Mouse (Mus musculus) 3134 (cell line): ENCODE measurements around the gene Nav3.
"Not testable (repeated sequence)": the region's sequence is repeated elsewhere in the genome, so short reads cannot be mapped to it uniquely, and the experiment has no call there.

ENCODE experiments used
- DNase-seq: peaks from one replicate; pipeline ENCODE4 v3.0.0-alpha.2; 2011; ENCODE audit warnings: low spot score; ENCODE audit not compliant: insufficient read length; ENCODE audit errors: extremely low read depth

Nav3 gene

DNA sequence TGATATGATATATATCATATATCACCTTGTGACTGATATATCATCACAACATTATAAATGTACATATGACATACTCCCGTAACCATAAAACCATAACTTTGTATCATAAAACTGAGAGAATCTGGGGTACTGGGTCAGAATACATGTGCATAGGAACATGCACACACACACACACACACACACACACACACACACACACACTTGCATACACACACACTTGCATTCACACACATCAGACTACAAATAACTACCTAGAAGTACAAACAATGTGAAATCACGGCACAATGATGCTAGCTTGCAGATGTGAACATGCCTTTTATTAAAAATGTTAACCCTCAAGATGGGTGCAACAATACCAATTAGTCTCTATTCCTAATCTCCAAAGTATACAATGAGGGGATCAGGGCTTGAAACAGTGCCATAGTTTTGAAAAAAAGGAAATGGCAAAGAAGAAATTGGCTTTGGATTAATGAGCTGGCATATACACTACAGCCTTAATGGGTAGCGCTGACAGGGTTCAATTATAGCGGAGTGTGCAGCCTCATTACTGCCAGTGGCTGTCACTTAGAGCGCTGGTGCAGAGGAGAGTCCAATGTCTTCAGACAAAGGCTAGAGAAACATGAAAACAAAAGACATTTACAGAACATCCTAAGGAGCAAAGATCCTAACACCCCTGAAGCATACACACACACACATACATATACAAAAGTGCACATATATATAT, 72.3 kb downstream of the Nav3 start:
- not testable (repeated sequence) for DNase-seq

DNA sequence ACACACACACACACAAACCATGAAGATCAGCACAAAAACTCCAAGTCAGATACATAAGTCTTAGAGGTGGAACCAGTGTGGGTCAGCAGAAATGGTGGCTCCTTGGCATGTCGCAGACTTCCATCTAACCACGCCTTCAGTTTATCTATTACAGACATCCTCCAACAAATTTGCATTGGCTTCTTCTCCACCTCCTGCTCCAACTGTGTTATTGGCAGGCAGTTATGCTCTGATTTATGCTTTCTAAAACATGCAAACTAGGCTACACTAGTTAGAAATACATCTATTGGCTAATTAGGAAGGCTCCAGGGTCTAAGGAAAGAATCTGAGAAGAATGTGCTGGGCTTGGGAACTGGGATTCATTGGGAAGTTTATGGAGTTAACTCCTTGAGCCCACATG, 75.2 kb downstream of the Nav3 start:
- DNase-seq: no peak

DNA sequence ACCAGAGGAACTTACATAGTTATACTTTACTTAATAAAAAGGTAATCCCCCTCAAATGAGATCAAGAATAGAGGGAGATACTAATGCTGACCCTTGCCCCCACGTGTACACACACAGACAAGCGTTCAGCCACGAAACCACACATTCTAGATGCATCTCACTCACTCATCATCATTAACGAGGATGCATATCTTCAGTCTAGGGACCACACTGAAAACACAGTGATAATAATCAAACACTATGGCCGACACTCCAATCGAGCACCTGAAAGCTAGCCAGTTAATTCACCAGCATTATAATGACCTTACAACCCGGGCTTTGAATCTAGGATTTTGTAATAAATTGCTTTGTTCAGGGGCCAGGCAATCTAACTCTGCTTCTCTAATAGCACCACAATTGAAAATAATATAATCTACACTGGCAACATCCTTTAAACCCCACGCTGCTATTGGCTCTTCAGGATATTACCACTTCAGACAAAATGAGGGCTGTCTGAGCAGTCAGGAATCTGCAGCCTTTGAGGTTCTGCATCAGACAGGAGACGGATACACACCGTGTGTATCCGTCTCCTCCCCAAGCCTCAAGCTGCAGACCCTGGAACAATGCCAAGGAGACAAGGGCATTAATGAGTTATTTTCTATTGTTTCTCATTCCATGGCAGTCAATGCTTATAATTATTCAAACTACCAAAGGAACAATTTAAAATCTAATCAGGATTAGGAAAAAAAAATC, 83.1 kb downstream of the Nav3 start:
- no peak for DNase-seq

DNA sequence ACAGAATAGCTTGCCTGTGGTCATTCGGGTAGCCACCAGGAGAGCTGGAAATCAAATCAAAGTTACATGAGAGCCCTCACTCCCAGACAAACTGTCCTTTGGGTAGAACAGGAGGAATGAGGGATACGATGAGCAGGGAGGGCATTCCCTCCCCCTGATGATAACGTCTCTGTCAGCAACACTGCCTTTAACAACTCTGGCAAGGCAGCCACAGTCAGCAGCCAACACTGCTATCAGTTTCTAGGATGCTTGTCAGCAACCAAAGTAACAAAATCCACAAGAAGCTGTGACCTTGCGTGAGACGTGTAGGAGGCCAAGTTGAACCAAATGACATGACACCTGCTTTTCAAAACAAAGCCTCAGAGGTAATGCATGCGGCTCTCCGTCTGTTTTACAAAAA, 103.9 kb downstream of the Nav3 start:
- no peak for DNase-seq

DNA sequence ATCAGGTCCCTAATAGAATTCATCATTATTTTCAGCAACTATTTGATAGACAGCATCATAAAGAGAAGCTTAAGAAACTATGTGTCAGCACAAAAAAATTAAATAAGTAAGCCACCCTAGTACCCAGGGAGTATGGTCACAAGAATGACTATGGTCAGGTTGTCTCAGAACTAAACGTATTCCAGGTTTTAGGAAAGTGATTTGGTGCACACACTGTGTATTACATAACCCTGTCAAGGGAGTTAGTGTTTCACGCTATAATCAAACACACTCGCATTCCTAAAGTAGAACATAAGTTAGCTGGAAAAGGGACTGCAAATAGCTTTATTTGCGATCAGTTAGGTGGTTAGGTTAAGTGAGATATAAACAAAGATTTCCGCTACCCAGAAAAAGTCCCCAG, 126.0 kb downstream of the Nav3 start:
- DNase-seq: no peak

DNA sequence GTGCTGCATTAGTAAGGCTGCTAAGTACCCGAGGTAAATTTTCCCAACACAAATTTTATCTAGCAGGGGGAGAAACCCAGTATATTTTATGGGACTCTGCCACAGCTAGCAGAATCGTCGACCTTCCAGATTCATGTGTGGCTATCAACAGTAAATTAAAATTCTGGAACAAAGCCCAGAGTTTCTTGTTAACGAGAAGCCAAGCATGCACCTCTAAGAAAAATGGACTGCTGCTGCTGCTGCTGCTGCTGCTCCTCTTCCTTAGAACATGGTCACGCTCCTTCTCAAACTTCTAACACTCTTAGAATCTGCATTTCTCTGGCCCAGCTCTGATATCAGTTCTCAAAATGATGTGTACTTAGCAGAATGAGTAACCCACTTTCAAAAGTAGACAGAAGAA, 126.4 kb downstream of the Nav3 start:
- DNase-seq: no peak

DNA sequence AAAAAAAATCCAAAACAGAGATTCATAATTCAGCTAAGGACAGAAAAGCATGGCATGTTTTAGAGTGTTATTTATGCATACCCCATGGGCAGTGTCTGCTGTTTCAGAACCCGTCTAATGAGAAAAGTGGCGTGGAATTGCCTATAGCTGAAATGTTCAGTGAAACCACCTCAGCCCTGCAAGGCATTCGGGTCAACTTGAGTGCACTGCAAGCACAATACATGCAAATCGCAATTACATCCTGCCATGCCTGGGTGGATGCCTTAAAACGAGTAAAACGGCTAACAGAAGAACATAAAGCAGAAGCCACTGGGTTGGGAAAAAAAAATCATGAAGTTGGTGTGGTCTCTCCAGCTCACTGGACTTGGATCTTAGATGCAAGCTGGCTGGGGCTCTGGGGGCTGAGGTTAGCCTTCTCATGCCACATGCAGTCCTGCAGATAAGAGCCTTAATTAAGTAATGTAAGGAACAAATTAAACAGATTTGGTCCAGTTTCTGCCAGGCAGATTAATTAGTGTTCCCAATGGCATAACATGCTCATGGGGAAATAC, 133.8 kb downstream of the Nav3 start:
- DNase-seq: no peak

DNA sequence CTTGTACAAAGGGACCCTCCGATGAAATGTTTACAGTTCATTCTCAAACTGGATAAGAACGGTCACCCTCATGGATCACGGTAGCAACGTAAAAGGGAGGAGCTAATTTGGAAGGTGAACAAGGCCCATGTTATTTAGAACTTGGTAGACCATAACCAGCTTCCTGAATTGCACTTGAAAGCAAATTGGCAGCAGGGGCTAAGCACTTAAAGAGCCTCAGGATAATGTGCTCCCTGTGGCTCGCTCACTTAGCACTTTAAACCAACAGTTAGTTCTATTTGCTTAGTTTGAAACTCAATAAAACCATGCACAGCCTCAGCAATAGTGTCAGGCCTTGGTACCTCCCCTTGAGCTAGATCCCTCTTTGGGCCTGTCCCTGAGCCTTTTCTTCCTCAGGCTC, 138.7 kb downstream of the Nav3 start:
- DNase-seq: no peak

DNA sequence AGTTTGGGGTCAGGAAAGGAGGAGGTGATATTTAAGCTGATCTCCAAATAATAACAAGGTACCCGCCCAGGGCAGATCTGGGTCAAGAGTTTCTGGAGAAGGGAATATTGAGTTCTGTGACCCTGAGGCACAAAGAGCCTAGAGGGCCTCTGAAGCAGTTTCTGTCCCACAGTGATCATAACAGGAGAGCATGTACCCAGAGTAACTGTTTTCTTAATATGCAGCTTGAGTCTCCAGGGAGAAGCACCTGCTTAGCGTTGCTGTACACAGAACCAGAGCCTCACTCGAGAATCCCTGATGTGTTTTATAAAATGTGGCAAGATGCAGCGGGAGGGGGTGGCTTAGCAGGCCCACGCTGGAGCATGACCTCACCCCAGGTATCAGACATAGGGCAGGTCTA, 141.5 kb downstream of the Nav3 start:
- DNase-seq: no peak

DNA sequence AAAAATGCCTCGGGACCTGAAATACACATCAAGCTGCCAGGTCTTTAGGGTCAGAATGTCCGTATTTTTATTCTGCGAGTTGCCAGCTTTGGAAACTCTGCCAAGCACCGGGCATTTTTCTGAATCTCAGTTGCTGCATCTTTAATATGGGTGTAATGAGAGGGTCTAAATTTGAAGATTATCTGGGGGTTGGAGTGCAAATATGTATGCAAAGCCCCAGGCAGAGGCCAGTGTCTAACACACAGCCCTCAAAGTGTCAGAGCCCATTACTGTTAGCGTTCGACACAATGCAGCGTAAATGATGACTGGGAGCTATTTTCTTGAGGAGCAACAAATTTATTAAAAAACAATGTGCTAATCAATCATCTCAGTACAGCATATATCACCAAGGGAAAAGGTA, 142.0 kb downstream of the Nav3 start:
- DNase-seq: no peak

DNA sequence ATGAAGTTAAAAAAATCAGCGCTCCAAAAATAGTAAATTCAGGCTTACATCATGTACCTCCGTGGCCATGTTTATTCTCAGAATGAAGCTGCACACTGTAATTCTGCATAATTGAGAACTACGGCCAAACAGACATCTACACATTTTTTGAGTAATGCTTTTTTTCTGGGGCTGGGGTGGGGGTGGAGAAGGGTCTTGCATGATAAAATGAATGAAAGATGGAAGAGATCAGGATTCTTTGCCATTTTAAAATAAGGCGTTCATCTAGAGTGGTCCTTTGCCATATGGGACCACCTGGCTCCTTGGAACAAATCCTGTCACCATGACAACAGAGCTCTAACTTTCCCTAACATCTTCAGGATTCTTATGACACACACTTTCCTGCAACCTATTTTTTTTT, 146.5 kb downstream of the Nav3 start:
- DNase-seq: no peak

DNA sequence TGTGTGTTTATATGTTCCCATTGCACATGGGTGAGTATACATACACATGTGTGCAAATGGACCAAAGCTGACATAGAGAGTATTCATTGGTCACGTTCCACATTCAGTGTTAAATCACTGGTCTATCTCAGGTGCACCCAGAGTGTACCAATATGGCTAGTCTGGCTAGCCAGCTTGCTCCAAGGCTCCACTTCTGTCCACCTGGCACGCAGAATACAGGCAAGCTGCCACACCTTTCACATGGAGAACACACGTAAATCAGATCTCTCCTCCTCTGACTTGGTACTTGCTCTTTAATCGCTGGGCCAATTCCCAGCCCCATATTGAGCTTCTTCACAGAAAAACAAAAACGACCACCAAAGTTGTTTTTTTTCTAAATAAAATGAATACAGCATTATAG, 150.4 kb downstream of the Nav3 start:
- DNase-seq: no peak

DNA sequence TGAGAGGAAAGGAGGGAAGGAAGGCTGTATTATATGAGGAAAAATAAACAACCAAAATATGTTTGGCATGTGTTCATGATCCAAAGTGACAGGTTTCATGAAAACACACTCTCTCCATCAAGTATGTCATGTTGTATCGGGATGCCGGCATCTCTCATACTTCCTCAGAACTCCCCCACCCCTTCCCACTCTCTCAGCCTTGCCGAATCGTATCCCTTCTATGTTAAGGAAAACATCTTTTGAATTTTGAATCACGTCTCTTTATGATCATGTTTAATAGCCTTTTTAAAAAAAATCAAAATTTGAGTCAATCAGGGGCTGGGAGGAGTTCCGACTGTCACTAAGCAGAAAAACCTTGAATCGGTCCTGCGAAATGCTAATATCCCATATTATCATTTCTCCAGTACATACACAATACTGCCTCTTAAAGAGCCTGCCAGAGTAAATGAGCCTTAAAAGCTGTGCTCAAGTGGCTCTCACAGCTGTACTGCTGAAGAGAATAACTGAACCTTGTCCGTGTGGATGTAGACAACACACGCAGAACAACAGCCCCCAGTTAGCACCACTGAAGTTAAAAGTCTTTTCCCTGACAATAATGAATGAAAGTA, 165.9 kb downstream of the Nav3 start:
- no peak for DNase-seq

DNA sequence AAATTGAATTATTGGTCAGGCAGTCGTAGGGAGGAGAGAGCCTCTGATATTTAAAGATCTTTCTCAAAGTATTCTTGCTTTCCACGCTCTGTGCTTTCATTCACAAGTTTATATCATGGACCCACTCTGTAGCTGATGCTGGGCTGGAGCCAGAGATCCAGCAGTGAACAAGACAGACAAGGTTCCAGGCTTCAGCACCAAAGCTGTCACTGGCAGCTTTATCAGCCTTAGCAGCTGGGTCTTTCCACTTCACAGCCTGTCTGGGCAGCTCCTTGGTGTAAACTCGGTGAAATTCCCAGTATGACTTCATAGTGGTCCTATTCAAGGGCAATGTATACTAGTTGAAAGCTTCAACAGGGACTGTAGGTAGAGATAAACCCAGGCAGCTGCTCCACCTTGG, 172.1 kb downstream of the Nav3 start:
- no peak for DNase-seq

DNA sequence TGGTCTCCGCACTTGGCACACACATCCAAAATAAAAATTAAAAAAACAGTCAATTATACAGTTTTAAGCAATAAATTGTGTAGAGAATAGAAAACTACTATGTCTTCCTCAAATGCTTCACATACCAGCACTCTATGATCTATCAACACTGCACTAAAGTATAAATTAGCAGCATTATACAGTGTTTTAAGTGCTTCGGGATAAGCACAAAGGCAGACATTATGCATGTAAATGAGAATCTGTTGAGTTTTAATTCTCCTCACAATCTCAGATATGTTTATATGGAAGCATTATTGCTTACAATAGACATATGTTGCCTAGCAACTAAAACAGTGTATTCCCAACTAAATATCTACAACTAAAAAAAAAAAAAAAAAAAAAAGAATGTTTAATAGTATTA, 183.2 kb downstream of the Nav3 start:
- DNase-seq: no peak

DNA sequence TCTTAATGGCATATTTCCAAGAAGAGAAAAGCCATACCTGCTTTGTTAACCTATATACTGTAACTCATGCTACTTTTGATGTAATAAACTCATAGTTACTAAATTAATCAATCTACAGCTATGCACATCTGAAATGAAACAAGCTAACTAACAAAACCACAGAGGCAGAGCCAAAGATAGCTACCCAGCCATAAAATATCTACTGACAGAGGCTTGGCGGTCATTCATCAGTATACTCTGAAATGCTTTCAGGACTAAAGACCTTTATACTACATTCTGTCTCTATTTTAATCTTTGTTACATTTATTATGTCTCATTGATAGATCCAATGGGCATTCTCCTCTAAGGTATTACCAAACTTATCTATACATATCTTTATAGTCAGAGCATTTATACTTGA, 185.4 kb downstream of the Nav3 start:
- DNase-seq: no peak

DNA sequence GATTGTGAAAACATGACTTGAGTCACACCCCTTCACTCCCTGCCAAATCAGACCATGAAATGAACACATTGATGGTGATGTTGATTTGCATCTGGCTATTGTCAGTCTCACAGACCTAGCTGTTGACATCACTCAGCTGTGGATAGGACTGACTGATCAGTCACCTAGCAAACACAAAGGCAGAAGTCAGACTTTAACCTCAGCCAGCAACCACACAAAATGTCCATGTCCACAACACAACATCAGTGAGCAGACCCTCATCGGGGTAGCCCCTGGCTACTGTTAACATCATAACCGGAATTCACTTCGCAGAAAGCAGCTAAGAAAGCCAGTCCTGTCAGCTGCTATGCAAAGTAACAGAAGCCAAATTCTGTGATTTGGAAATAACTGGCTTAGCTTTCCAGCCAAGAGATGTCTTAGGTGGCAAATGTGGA, 213.9 kb downstream of the Nav3 start:
- DNase-seq: no peak

DNA sequence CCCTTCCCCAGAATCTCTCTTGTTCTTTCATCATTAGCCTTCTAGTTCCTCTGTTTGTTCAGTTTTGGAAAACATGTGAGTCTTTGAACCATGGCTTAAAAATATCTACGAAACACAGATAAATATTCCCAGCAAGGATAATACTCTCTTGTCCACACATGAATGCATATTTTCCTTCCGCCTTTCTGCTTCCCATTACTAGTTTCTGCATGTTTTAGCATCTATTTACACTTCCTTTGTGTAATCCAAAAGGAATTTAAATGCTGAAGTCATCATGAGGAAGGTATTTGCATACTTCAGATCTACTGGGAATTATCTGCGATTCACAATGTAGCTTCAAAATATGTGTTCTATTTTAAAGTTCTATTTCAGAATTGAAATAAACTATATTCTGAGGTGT, 215.3 kb downstream of the Nav3 start:
- no peak for DNase-seq

DNA sequence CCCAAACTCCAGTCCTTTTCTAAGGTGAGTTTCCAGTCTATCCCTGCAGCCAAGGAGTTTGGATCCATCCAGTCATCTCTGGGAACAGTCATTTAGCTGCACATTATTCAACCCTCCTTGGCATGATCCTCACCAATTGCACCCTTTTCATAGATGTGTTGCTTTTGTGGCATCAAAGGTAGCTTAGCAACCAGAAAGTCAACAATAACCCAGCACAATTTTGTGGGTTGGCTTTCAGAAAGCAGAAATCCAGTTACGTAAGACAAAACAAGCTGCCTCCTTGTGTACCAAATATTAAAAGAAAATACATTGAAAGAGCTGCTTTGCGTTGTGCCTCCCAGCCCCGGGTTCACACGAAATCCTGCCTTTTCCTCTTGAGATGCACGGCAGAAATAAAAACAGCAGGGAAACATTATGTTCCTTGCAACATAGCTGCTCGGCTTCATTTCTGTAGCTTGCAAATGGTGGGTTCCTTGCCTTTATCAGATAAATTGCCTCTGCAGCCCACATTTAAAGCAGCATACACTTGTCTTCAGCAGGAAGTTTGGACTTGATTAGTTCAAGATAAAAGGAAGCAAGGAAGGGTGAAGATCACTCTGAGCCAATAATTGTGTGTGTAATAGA, 222.6 kb downstream of the Nav3 start:
- no peak for DNase-seq

DNA sequence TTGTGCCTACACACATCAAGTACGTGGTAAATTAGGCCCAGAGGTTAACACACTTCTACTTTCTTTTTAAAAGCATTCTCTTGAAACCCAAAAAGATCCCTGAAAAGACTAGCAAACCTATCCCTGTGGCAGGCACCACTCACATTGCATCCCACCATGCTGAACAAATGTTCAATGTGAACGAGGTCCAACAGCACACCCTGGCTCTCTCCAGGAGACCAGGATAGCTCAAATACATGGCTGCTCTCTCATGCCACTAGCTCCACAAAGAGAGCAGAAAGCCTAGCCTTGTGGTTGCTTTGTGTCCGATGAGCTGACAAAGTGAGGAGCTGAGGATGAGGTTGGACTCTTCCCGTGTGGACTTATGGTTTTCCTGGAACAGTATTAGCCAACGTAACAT, 249.6 kb downstream of the Nav3 start:
- DNase-seq: no peak

DNA sequence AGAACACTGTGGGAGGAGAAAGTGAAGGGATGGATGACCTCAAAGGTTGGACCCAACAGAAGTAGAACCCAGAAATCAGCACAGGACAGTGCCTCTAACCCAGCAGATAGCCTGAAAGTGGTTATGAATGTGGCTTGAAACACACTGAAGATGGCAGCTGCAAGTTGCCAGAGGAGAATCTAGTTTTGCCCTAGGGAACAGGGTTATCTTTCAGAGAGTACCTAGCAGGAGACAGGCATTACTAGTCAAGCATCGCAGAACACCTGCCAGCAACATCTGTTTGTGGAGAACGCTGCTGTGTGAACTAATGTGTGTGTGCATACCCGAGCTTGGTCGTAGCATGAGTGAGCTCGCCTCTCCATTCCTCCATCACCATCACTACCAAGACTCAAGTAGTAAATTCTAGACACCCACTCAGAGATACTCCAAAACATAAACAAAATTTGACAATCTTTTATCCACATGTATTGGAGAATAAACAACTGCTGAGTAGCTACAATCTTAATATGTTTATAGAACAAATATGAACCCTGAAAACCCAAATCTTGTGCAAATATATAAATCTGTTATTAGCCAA, 251.8 kb downstream of the Nav3 start:
- no peak for DNase-seq
